8 mouse cellular contexts compared by ENCODE assay signal in the genomic region with DNA sequence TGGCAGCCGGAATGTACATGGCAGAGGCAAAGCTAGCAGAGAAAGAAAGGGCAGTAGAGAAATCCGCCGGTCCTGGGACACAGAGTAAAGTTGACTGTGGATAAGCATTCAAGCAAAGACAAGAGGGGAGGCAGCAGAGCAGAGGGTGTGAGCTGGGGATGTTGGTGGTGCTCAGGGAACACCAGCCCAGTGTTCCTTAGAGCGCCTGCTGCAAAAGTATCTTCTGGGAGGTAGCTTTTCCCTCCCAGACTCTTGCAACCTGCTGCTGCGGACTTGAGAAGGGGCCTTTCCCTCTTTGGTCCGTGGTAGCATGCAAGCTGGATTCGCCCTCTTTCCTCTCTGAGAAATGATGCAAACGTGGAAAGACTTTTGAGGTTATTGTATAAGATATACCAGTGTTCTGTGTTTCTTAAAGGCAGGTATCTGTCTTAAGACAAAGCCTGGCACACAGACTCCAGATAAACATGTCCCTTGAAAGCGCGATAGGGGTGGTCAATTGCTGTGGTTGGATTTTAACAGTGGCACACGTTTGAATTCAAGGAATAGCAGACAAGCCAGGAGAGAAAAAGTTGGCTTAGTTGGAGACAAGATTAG. TPM values are rescaled to one million over a fixed set of nuclear protein-coding genes. Genes with fewer than 3 reads are reported as not detected.
DNase-seq lines count a peak whose midpoint lies in the region; ATAC-seq and TF ChIP-seq lines count a peak whose summit lies in the region.

No protein-coding gene starts in this region.

- ATAC-seq in heart, embryonic 11.5 days (replicated peaks; ENCODE audit: insufficient number of reproducible peaks, low FRiP score, low TSS enrichment) = no peak
- ATAC-seq in hematopoietic stem cell, adult 5-6 weeks (replicated peaks in 1 of 2; ENCODE audit: insufficient read depth in 1 of 2, low FRiP score in 2 of 2, low TSS enrichment in 1 of 2, low read depth in 1 of 2, poor library complexity in 2 of 2, severe bottlenecking in 2 of 2) = 0 out of 4 replicates have a peak, but pooled peaks have one; percentile 4 to 5
- ATAC-seq in megakaryocyte-erythroid progenitor cell, adult 5-6 weeks (replicated peaks; ENCODE audit: low FRiP score, low TSS enrichment, poor library complexity, severe bottlenecking) = peak; percentile 46

- H3K4me1 ChIP-seq in heart, embryonic 11.5 days (ENCODE audit: control insufficient read depth, insufficient read depth, low read length) = peaks cover 3% of the 10 kb centered on the region; the same call in 1 of the 2 replicates
- H3K4me1 ChIP-seq in ES-E14 (ENCODE audit: control insufficient read depth in 2 of 2, insufficient read depth in 2 of 2, low read length in 2 of 2, poor library complexity in 1 of 2) = peaks cover 1 to 14% of the 10 kb centered on the region in 2 experiments; a peak in 2 of 4 replicates

- in situ Hi-C loops in ES-E14 (cut with MboI; ENCODE audit: low sequenced_read_pairs in 2 of 2, unreplicated experiment in 2 of 2) = no loop called here

- H3K9me3 ChIP-seq in heart, embryonic 11.5 days (replicated peaks; ENCODE audit: control insufficient read depth, low read length) = no peaks in the 10 kb centered on the region
- no peaks in the 10 kb centered on the region for H3K9me3 ChIP-seq in ES-E14 (ENCODE audit: control insufficient read depth, insufficient read depth, low read depth, low read length)

- H3K4me2 ChIP-seq in heart, embryonic 11.5 days = peak overlapping the region; percentile 85

- H3K4me3 ChIP-seq in heart, embryonic 11.5 days (ENCODE audit: low read depth, low read length) = peak overlapping the region; percentile 66
- H3K4me3 ChIP-seq in ES-E14 (ENCODE audit: insufficient read depth in 1 of 2, low read depth in 1 of 2, low read length in 2 of 2, poor library complexity in 1 of 2, severe bottlenecking in 1 of 2) = peak overlapping the region; percentile 24 to 73; a peak in 3 of 4 replicates

- 37% methylated on average over 11 of the region's 11 CpGs for WGBS in heart, embryonic 11.5 days (ENCODE audit: insufficient replicate concordance)

- no peak for DNase-seq in heart, postnatal 4 days
- DNase-seq in ES-E14 (ENCODE audit: low read depth, low spot score) = no peak
- DNase-seq in left cerebral cortex, adult 9 months (ENCODE audit: low spot score in 2 of 2) = no peak
- no peak for DNase-seq in urinary bladder, adult 2 months (ENCODE audit: low spot score)
- no peak for DNase-seq in frontal cortex, postnatal 14 days (ENCODE audit: low spot score in 2 of 2)

- H3K27ac ChIP-seq in heart, embryonic 11.5 days (ENCODE audit: low read depth, low read length) = peak overlapping the region; percentile 87; the same call in 1 of the 2 replicates
- no peak overlapping the region for H3K27ac ChIP-seq in ES-E14 (ENCODE audit: insufficient read depth, low read depth, low read length, poor library complexity, severe bottlenecking)

- H3K9ac ChIP-seq in heart, embryonic 11.5 days (ENCODE audit: low read depth, low read length) = peak overlapping the region; percentile 79
- H3K9ac ChIP-seq in ES-E14 (ENCODE audit: insufficient read depth, low read depth, low read length, poor library complexity, severe bottlenecking) = no peak overlapping the region

- no peaks in the 10 kb centered on the region for H3K27me3 ChIP-seq in heart, embryonic 11.5 days (ENCODE audit: control insufficient read depth, insufficient read depth, low read length)

- 0 out of 2 replicates have a peak, but pooled peaks cover 2% of the 10 kb centered on the region for H3K36me3 ChIP-seq in heart, embryonic 11.5 days (ENCODE audit: control insufficient read depth, insufficient read depth, low read length)
- no peaks in the 10 kb centered on the region for H3K36me3 ChIP-seq in ES-E14 (ENCODE audit: control insufficient read depth, insufficient read depth, low read length, poor library complexity, severe bottlenecking)

TF ChIP-seq in ES-E14, 5 proteins besides CTCF, POLR2A, EP300 and RAD21:
- TF ChIP-seq ZC3H11A (IDR thresholded peaks at IDR 0.05; ENCODE audit: borderline replicate concordance, low read depth, low read length) = no peak

RNA-seq across cellular contexts. Expression of gene Senp1, which starts 14.3 kb away (rescaled TPM):
- 24.3 and 25.1 TPM in 2 replicates for polyA plus RNA-seq in heart, embryonic 11.5 days (2014; fragmentation: Nextera tagmentation; extraction: Ambion mirVana)
- 10 to 100 TPM; 23.5 to 27.2 TPM for total RNA-seq in heart, postnatal 4 days (2021)
- 20.5 and 27.2 TPM in 2 replicates for total RNA-seq in ES-E14 (2012; rRNA removed)
- total RNA-seq in hematopoietic stem cell, adult 5-6 weeks (2017) = 58.2 and 63.0 TPM in 2 replicates
- total RNA-seq in megakaryocyte-erythroid progenitor cell, adult 5-6 weeks (2014; fragmentation: Nextera tagmentation) = 45.5 and 46.0 TPM in 2 replicates
- total RNA-seq in megakaryocyte-erythroid progenitor cell, adult 5-6 weeks (2017) = 35.2 and 39.0 TPM in 2 replicates
- 18.4 and 20.0 TPM in 2 replicates for polyA plus RNA-seq in urinary bladder, adult 2 months (2012; rRNA removed)

RNA-seq across cellular contexts. Expression of gene Pfkm, which starts 15.4 kb away (rescaled TPM):
- 49.3 and 68.3 TPM in 2 replicates for polyA plus RNA-seq in heart, embryonic 11.5 days (2014; fragmentation: Nextera tagmentation; extraction: Ambion mirVana)
- total RNA-seq in heart, postnatal 4 days (2021) = 100 to 1,000 TPM; 413 to 425 TPM
- total RNA-seq in ES-E14 (2012; rRNA removed) = 18.3 and 18.5 TPM in 2 replicates
- 38.0 and 41.3 TPM in 2 replicates for total RNA-seq in hematopoietic stem cell, adult 5-6 weeks (2017)
- total RNA-seq in megakaryocyte-erythroid progenitor cell, adult 5-6 weeks (2014; fragmentation: Nextera tagmentation) = 69.0 and 74.9 TPM in 2 replicates
- total RNA-seq in megakaryocyte-erythroid progenitor cell, adult 5-6 weeks (2017) = 63.7 and 89.1 TPM in 2 replicates
- 69.9 TPM in 2 replicates for polyA plus RNA-seq in urinary bladder, adult 2 months (2012; rRNA removed)

RNA-seq across cellular contexts. Expression of gene Asb8, which starts 57.6 kb away (rescaled TPM):
- 81.7 and 86.7 TPM in 2 replicates for polyA plus RNA-seq in heart, embryonic 11.5 days (2014; fragmentation: Nextera tagmentation; extraction: Ambion mirVana)
- 100 to 1,000 TPM in 1 of 2 experiments, 10 to 100 TPM in 1; 97.9 to 103 TPM for total RNA-seq in heart, postnatal 4 days (2021)
- 9.0 and 12.5 TPM in 2 replicates for total RNA-seq in ES-E14 (2012; rRNA removed)
- total RNA-seq in hematopoietic stem cell, adult 5-6 weeks (2017) = 17.2 and 20.4 TPM in 2 replicates
- total RNA-seq in megakaryocyte-erythroid progenitor cell, adult 5-6 weeks (2014; fragmentation: Nextera tagmentation) = 21.0 and 25.6 TPM in 2 replicates
- 14.8 and 16.4 TPM in 2 replicates for total RNA-seq in megakaryocyte-erythroid progenitor cell, adult 5-6 weeks (2017)
- polyA plus RNA-seq in urinary bladder, adult 2 months (2012; rRNA removed) = 56.1 and 59.9 TPM in 2 replicates

RNA-seq across cellular contexts. Expression of gene Ccdc184, which starts 59.2 kb away (rescaled TPM):
- polyA plus RNA-seq in heart, embryonic 11.5 days (2014; fragmentation: Nextera tagmentation; extraction: Ambion mirVana) = 1.2 and 1.3 TPM in 2 replicates
- under 1 TPM; 0.74 to 0.92 TPM for total RNA-seq in heart, postnatal 4 days (2021)
- total RNA-seq in ES-E14 (2012; rRNA removed) = 0.32 and 0.80 TPM in 2 replicates
- total RNA-seq in hematopoietic stem cell, adult 5-6 weeks (2017) = 0.10 TPM in 1 of 2 replicates, not detected in the other
- not detected in 2 replicates for total RNA-seq in megakaryocyte-erythroid progenitor cell, adult 5-6 weeks (2014; fragmentation: Nextera tagmentation)
- total RNA-seq in megakaryocyte-erythroid progenitor cell, adult 5-6 weeks (2017) = not detected in 2 replicates
- polyA plus RNA-seq in urinary bladder, adult 2 months (2012; rRNA removed) = 3.6 and 4.2 TPM in 2 replicates
